Mouse (Mus musculus): ENCODE measurements around the gene Rbp3. TPM values are rescaled to one million over a fixed set of nuclear protein-coding genes. Genes with fewer than 3 reads are reported as not detected.

Rbp3 gene
- polyA plus RNA-seq, 1 experiment = not detected

- Histone ChIP-seq H3K27me3 (replicated peaks; ENCODE audit: control insufficient read depth, insufficient read depth, low read length) (no peaks in the 10 kb centered on the region), H3K4me3 (ENCODE audit: insufficient read depth, low read depth, low read length) (no peak overlapping the region), H3K27ac (ENCODE audit: insufficient read depth, low read depth, low read length) (no peak overlapping the region), H3K36me3 (ENCODE audit: control insufficient read depth, insufficient read depth, low read length) (no peaks in the 10 kb centered on the region), H3K4me1 (ENCODE audit: control insufficient read depth, insufficient read depth, low read length) (no peaks in the 10 kb centered on the region)
- 44% methylated on average over 6 of the region's 6 CpGs for WGBS
- DNase-seq = no peak
- TF ChIP-seq POLR2A (IDR thresholded peaks at IDR 0.05; ENCODE audit: low read depth, low read length) (no peak), CTCF (conservative IDR thresholded peaks at IDR 0.05; ENCODE audit: insufficient read depth, insufficient read length, low read depth, low read length) (no peak)
These were observed 43.6 kb downstream of the Rbp3 start for GRCm38 (mm10) chr14:33997427-33997826.

DNA sequence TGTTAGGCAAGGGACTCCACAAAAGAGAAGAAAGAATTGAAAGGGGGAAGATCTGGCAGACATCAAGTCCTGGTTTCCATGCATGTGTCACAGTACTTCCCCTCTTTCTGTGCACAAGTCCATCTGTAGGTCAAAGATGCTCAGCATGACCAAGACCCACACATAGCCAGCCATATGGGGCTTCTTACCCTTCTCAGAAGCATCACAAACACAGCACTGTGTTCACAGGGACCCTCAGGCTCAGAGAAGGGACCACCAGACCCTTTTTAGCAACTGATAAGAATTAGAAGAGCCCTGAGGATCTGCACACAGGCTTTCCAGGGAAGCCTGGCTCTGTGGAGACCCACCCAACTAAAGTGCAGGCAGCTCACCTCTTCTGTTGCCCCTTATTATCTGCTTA lies 46.3 kb downstream of the Rbp3 start:
- Histone ChIP-seq H3K4me3 (ENCODE audit: insufficient read depth, low read depth, low read length) (no peak overlapping the region), H3K27ac (ENCODE audit: insufficient read depth, low read depth, low read length) (no peak overlapping the region), H3K27me3 (replicated peaks; ENCODE audit: control insufficient read depth, insufficient read depth, low read length) (no peaks in the 10 kb centered on the region), H3K36me3 (ENCODE audit: control insufficient read depth, insufficient read depth, low read length) (no peaks in the 10 kb centered on the region), H3K4me1 (ENCODE audit: control insufficient read depth, insufficient read depth, low read length) (no peaks in the 10 kb centered on the region)
- no peak for DNase-seq
- no peak for TF ChIP-seq POLR2A (IDR thresholded peaks at IDR 0.05; ENCODE audit: low read depth, low read length)
- no peak for TF ChIP-seq CTCF (conservative IDR thresholded peaks at IDR 0.05; ENCODE audit: insufficient read depth, insufficient read length, low read depth, low read length)

DNA sequence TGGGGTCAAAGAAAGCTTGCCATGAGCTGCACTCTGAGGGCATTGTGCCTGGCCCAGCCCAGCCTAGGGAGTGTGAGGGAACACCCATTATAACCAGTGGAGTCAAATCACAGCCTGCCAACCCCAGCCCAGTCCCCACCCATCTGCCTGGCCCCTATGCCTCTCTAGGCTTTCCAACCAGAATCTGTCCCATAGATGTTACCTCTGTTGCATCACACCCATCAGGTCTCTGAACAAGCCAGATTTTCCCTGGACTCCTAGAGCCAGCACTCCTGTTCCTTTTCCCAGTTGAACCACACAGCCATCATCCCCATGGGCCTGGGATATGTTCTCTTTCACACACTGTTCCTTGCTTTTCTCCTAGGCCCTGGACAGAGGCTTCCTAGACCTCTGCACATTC lies 47.6 kb downstream of the Rbp3 start:
- TF ChIP-seq POLR2A (IDR thresholded peaks at IDR 0.05; ENCODE audit: low read depth, low read length) (no peak), CTCF (conservative IDR thresholded peaks at IDR 0.05; ENCODE audit: insufficient read depth, insufficient read length, low read depth, low read length) (no peak)
- H3K4me1 ChIP-seq (ENCODE audit: control insufficient read depth, insufficient read depth, low read length) = no peaks in the 10 kb centered on the region
- H3K36me3 ChIP-seq (ENCODE audit: control insufficient read depth, insufficient read depth, low read length) = no peaks in the 10 kb centered on the region
- no peak overlapping the region for H3K27ac ChIP-seq (ENCODE audit: insufficient read depth, low read depth, low read length)
- no peaks in the 10 kb centered on the region for H3K27me3 ChIP-seq (replicated peaks; ENCODE audit: control insufficient read depth, insufficient read depth, low read length)
- H3K4me3 ChIP-seq (ENCODE audit: insufficient read depth, low read depth, low read length) = no peak overlapping the region
- no peak for DNase-seq

DNA sequence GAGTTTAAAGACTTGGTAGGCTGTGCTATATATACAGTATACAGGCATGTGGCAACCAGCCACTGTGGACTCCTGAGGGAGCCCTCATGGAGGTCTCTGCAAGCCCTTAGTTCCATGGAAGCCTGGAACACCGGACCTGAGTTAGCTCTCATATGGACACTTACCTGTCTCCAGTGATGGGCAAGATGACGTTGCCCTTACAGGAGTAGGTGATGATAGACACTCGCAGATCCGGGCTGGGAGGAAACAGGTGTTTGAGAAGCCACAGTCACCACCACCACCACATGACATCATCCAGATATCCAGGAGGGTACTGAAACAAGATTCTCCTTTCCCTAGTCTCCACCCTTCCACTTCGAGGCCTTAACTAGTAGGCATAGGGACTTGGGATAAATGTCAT lies 48.6 kb downstream of the Rbp3 start:
- Histone ChIP-seq H3K4me3 (ENCODE audit: insufficient read depth, low read depth, low read length) (no peak overlapping the region), H3K27ac (ENCODE audit: insufficient read depth, low read depth, low read length) (no peak overlapping the region), H3K4me1 (ENCODE audit: control insufficient read depth, insufficient read depth, low read length) (no peaks in the 10 kb centered on the region), H3K27me3 (replicated peaks; ENCODE audit: control insufficient read depth, insufficient read depth, low read length) (no peaks in the 10 kb centered on the region), H3K36me3 (ENCODE audit: control insufficient read depth, insufficient read depth, low read length) (no peaks in the 10 kb centered on the region)
- no peak for DNase-seq
- WGBS = 86% methylated on average over 5 of the region's 5 CpGs
- no peak for TF ChIP-seq CTCF (conservative IDR thresholded peaks at IDR 0.05; ENCODE audit: insufficient read depth, insufficient read length, low read depth, low read length)
- no peak for TF ChIP-seq POLR2A (IDR thresholded peaks at IDR 0.05; ENCODE audit: low read depth, low read length)

Other genes starting within 250 kb of the Rbp3 start
- 8.9 and 11.8 TPM in 2 replicates for gene Gdf10, start 30.4 kb upstream of the Rbp3 start, polyA plus RNA-seq (2012; rRNA removed)
- not detected in 2 replicates for gene Gdf2, start 13.0 kb upstream of the Rbp3 start, polyA plus RNA-seq (2012; rRNA removed)
- gene Zfp488, start 24.8 kb downstream of the Rbp3 start, polyA plus RNA-seq (2012; rRNA removed) = not detected in 2 replicates
- not detected in 2 replicates for gene Gm30083, start 61.2 kb downstream of the Rbp3 start, polyA plus RNA-seq (2012; rRNA removed)
- gene Gm5460, start 62.8 kb downstream of the Rbp3 start, polyA plus RNA-seq (2012; rRNA removed) = 0.07 TPM in 1 of 2 replicates, not detected in the other
- 0.10 TPM in 1 of 2 replicates, not detected in the other for gene Antxrl, start 98.7 kb downstream of the Rbp3 start, polyA plus RNA-seq (2012; rRNA removed)
- 1.7 and 2.3 TPM in 2 replicates for gene Anxa8, start 132.0 kb downstream of the Rbp3 start, polyA plus RNA-seq (2012; rRNA removed)
- gene A630023A22Rik, start 148.8 kb downstream of the Rbp3 start, polyA plus RNA-seq (2012; rRNA removed) = not detected in 2 replicates
- 0.03 and 0.06 TPM in 2 replicates for gene Npy4r, start 198.5 kb downstream of the Rbp3 start, polyA plus RNA-seq (2012; rRNA removed)
- 0.11 and 0.20 TPM in 2 replicates for gene Gprin2, start 247.7 kb downstream of the Rbp3 start, polyA plus RNA-seq (2012; rRNA removed)